ENCODE assay signal across 8 mouse cellular contexts in the genomic region with DNA sequence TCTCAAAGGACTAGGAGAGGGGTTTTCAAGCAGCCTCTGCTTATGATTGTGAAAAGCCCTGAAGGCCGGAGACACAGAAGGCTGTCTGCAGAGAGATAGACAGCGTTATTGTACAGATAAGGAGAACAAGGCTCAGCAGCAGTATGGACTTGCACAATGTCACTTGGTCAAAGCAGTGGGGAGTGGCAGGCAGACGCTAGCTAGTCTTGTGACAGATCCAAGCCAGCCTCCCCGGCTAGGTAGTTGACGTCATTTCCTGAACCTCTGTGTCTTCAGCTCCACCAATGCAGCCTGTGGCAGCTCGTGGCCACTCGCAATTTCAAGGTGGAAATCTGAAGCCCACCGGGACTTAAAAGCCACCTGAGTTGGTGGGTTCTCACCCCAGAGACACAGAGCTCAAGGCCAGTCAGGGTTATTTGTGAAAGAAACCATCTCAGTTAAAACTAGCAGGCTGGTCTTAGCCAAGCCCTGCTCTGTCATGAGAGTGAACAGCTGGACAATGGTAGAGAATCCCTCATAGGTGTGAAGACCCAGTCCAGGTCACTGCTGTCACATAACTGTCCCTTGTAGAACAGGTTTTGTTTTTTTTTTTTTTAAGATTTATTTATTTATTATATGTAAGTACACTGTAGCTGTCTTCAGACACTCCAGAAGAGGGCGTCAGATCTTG. TPM values are rescaled to one million over a fixed set of nuclear protein-coding genes. Genes with fewer than 3 reads are reported as not detected.
DNase-seq lines count a peak whose midpoint lies in the region; ATAC-seq and TF ChIP-seq lines count a peak whose summit lies in the region.

No protein-coding gene starts in this region.

- intact Hi-C loops in left cerebral cortex, postnatal 4 days (cut with DNase I), result no loop called here

- H3K27ac ChIP-seq in MEL (ENCODE audit: control insufficient read depth, low read depth, low read length), result peak overlapping the region; percentile 99

- no peak for ATAC-seq in cerebellum, adult (ENCODE audit: insufficient number of reproducible peaks, low FRiP score, low TSS enrichment)

- TF ChIP-seq CTCF in MEL (IDR thresholded peaks at IDR 0.05 in 2 of 3, conservative IDR thresholded peaks at IDR 0.05 in 1 of 3; ENCODE audit: control insufficient read depth in 1 of 3, insufficient read depth in 1 of 3, low read depth in 2 of 3, low read length in 3 of 3, poor library complexity in 1 of 3, severe bottlenecking in 1 of 3), result peak in 1 of 3 experiments; percentile 8; a peak in 1 of 6 replicates

- peaks cover 5% of the 10 kb centered on the region for H3K79me2 ChIP-seq in MEL (ENCODE audit: control insufficient read depth, insufficient read depth, low read length, poor library complexity)

- TF ChIP-seq RAD21 in MEL (IDR thresholded peaks at IDR 0.05; ENCODE audit: low read depth, low read length), result no peak

- no peaks in the 10 kb centered on the region for H3K9me3 ChIP-seq in MEL (replicated peaks; ENCODE audit: insufficient read depth, low read length)

- H3K4me1 ChIP-seq in MEL (ENCODE audit: control insufficient read depth in 1 of 2, insufficient read depth in 2 of 2, low read length in 2 of 2), result peaks cover 19 to 38% of the 10 kb centered on the region in 2 experiments

- H3K27me3 ChIP-seq in MEL (ENCODE audit: control insufficient read depth in 1 of 2, insufficient read depth in 2 of 2, low read length in 2 of 2), result no peaks in the 10 kb centered on the region

- peak; percentile 51 to 76 for TF ChIP-seq POLR2A in MEL (IDR thresholded peaks at IDR 0.05; ENCODE audit: control insufficient read depth in 1 of 2, insufficient read depth in 1 of 2, low read depth in 1 of 2, low read length in 2 of 2, poor library complexity in 1 of 2)

- peak; percentile 84 to 89 for TF ChIP-seq EP300 in MEL (IDR thresholded peaks at IDR 0.05; ENCODE audit: low read depth in 1 of 2, low read length in 2 of 2)

- peak; percentile 89 for DNase-seq in CD4-positive helper T cell, adult 2 months (ENCODE audit: low read depth, low spot score)
- DNase-seq in MEL (ENCODE audit: low read depth, low spot score), result peak; percentile 97
- DNase-seq in induced T-regulatory cell, adult 2 months (ENCODE audit: low read depth), result peak; percentile 91
- peak; percentile 90 for DNase-seq in naive thymus-derived CD4-positive, alpha-beta T cell, adult 2 months (ENCODE audit: low read depth)
- no peak for DNase-seq in left cerebral cortex, postnatal 4 days
- no peak for DNase-seq in ovary, adult 18-20 months (ENCODE audit: low spot score)
- no peak for DNase-seq in left cerebral cortex, adult 9 months (ENCODE audit: low spot score in 2 of 2)

- H3K4me3 ChIP-seq in MEL (ENCODE audit: control insufficient read depth in 1 of 2, insufficient read depth in 1 of 2, low read depth in 2 of 2, low read length in 2 of 2), result peak overlapping the region; percentile 37 to 44

- peak overlapping the region; percentile 77 for H3K9ac ChIP-seq in MEL (ENCODE audit: control insufficient read depth, low read depth, low read length, poor library complexity, severe bottlenecking)

- peaks cover 0 to 24% of the 10 kb centered on the region in 2 experiments; a peak in 2 of 4 replicates for H3K36me3 ChIP-seq in MEL (ENCODE audit: control insufficient read depth in 1 of 2, insufficient read depth in 2 of 2, low read length in 2 of 2)

TF ChIP-seq in MEL, 35 proteins besides CTCF, POLR2A, EP300 and RAD21:
- no peak for TF ChIP-seq ZKSCAN1 (IDR thresholded peaks at IDR 0.05; ENCODE audit: low read depth, low read length)
- TF ChIP-seq GABPA (IDR thresholded peaks at IDR 0.05; ENCODE audit: low read depth, low read length), result no peak
- TF ChIP-seq NELFE (IDR thresholded peaks at IDR 0.05; ENCODE audit: low read depth, low read length), result peak; percentile 70; the same call in 1 of the 2 replicates
- no peak for TF ChIP-seq POLR2AphosphoS5 (IDR thresholded peaks at IDR 0.05; ENCODE audit: borderline replicate concordance, low read depth, low read length)
- TF ChIP-seq JUND (IDR thresholded peaks at IDR 0.05; ENCODE audit: low read depth, low read length), result no peak
- peak; percentile 95 for TF ChIP-seq SIN3A (IDR thresholded peaks at IDR 0.05; ENCODE audit: low read length)
- peak; percentile 66 for TF ChIP-seq USF1 (IDR thresholded peaks at IDR 0.05; ENCODE audit: low read depth, low read length)
- TF ChIP-seq UBTF (IDR thresholded peaks at IDR 0.05; ENCODE audit: borderline replicate concordance, insufficient read depth, low read depth, low read length), result no peak
- peak; percentile 72 for TF ChIP-seq RCOR1 (IDR thresholded peaks at IDR 0.05; ENCODE audit: low read depth, low read length)
- no peak for TF ChIP-seq NRF1 (IDR thresholded peaks at IDR 0.05; ENCODE audit: insufficient read depth, low read depth, low read length, poor library complexity, severe bottlenecking)
- no peak for TF ChIP-seq E2F4 (IDR thresholded peaks at IDR 0.05; ENCODE audit: borderline replicate concordance, low read depth, low read length)
- peak; percentile 94 for TF ChIP-seq GATA1 (IDR thresholded peaks at IDR 0.05; ENCODE audit: low read depth, low read length)
- TF ChIP-seq SMC3 (IDR thresholded peaks at IDR 0.05; ENCODE audit: low read depth, low read length), result no peak
- TF ChIP-seq ELF1 (IDR thresholded peaks at IDR 0.05; ENCODE audit: low read depth, low read length), result no peak
- TF ChIP-seq MXI1 (IDR thresholded peaks at IDR 0.05; ENCODE audit: low read depth, low read length), result peak; percentile 82; the same call in 1 of the 2 replicates
- no peak for TF ChIP-seq HCFC1 (IDR thresholded peaks at IDR 0.05; ENCODE audit: low read depth, low read length)
- no peak for TF ChIP-seq MAFK (IDR thresholded peaks at IDR 0.05; ENCODE audit: borderline replicate concordance, low read depth, low read length)
- TF ChIP-seq POLR2AphosphoS2 (IDR thresholded peaks at IDR 0.05; ENCODE audit: low read length), result peak; percentile 78; the same call in 1 of the 2 replicates
- peak; percentile 53; the same call in 1 of the 2 replicates for TF ChIP-seq CHD1 (IDR thresholded peaks at IDR 0.05; ENCODE audit: low read depth, low read length)
- TF ChIP-seq TBP (IDR thresholded peaks at IDR 0.05; ENCODE audit: low read depth, low read length), result peak; percentile 76
- peak; percentile 74 for TF ChIP-seq MAX (IDR thresholded peaks at IDR 0.05; ENCODE audit: low read length)
- TF ChIP-seq TCF12 (IDR thresholded peaks at IDR 0.05; ENCODE audit: low read depth, low read length), result peak; percentile 89
- TF ChIP-seq USF2 (IDR thresholded peaks at IDR 0.05; ENCODE audit: borderline replicate concordance in 1 of 2, insufficient read depth in 1 of 2, low read depth in 1 of 2, low read length in 2 of 2), result no peak
- 0 out of 2 replicates have a peak, but pooled peaks have one; percentile 19 for TF ChIP-seq ZNF384 (IDR thresholded peaks at IDR 0.05; ENCODE audit: low read depth, low read length)
- no peak for TF ChIP-seq MEF2A (IDR thresholded peaks at IDR 0.05; ENCODE audit: extremely low read depth, insufficient replicate concordance, low read depth, low read length, poor library complexity, severe bottlenecking)
- TF ChIP-seq MYB (IDR thresholded peaks at IDR 0.05; ENCODE audit: low read depth, low read length), result no peak
- 0 out of 2 replicates have a peak, but pooled peaks have one; percentile 55 for TF ChIP-seq MYC (IDR thresholded peaks at IDR 0.05; ENCODE audit: low read depth, low read length)
- peak; percentile 81; the same call in 1 of the 2 replicates for TF ChIP-seq ZMIZ1 (IDR thresholded peaks at IDR 0.05; ENCODE audit: low read depth, low read length)
- TF ChIP-seq KAT2A (conservative IDR thresholded peaks at IDR 0.05; ENCODE audit: low read depth, low read length), result no peak
- TF ChIP-seq BHLHE40 (IDR thresholded peaks at IDR 0.05; ENCODE audit: borderline replicate concordance, low read depth, low read length), result peak; percentile 58; the same call in 1 of the 2 replicates
- peak; percentile 86 for TF ChIP-seq TAL1 (IDR thresholded peaks at IDR 0.05; ENCODE audit: low read length)
- TF ChIP-seq MAZ (IDR thresholded peaks at IDR 0.05; ENCODE audit: low read depth, low read length), result peak; percentile 58
- TF ChIP-seq ZC3H11A (IDR thresholded peaks at IDR 0.05; ENCODE audit: low read depth, low read length), result no peak
- TF ChIP-seq ETS1 (IDR thresholded peaks at IDR 0.05; ENCODE audit: low read depth, low read length), result peak; percentile 93
- TF ChIP-seq CHD2 (IDR thresholded peaks at IDR 0.05; ENCODE audit: low read length), result no peak

RNA-seq across cellular contexts. Expression of a gene that starts 3.3 kb away (rescaled TPM):
- total RNA-seq in MEL (2012; rRNA removed), result 9.8 and 10.2 TPM in 2 replicates
- 1 to 10 TPM in 1 of 2 experiments, not detected in 1; 6.8 TPM for polyA plus RNA-seq in MEL (2012; ENCODE audit: insufficient read depth in 1 of 2, insufficient read length in 2 of 2, low read depth in 1 of 2, low replicate concordance in 2 of 2, missing spikeins in 1 of 2)
- under 1 TPM; 0.12 to 0.16 TPM for total RNA-seq in left cerebral cortex, postnatal 4 days (2021)

RNA-seq across cellular contexts. Expression of a gene that starts 22.0 kb away (rescaled TPM):
- total RNA-seq in MEL (2012; rRNA removed), result 26.8 and 33.7 TPM in 2 replicates
- polyA plus RNA-seq in MEL (2012; ENCODE audit: insufficient read depth in 1 of 2, insufficient read length in 2 of 2, low read depth in 1 of 2, low replicate concordance in 2 of 2, missing spikeins in 1 of 2), result 10 to 100 TPM in 1 of 2 experiments, not detected in 1; 48.6 TPM
- 10 to 100 TPM; 44.2 to 46.8 TPM for total RNA-seq in left cerebral cortex, postnatal 4 days (2021)

RNA-seq across cellular contexts. Expression of a gene that starts 24.9 kb away (rescaled TPM):
- 49.8 and 50.7 TPM in 2 replicates for total RNA-seq in MEL (2012; rRNA removed)
- 10 to 100 TPM; 48.0 to 76.3 TPM for polyA plus RNA-seq in MEL (2012; ENCODE audit: insufficient read depth in 1 of 2, insufficient read length in 2 of 2, low read depth in 1 of 2, low replicate concordance in 2 of 2, missing spikeins in 1 of 2)
- 10 to 100 TPM; 41.1 to 45.2 TPM for total RNA-seq in left cerebral cortex, postnatal 4 days (2021)

RNA-seq across cellular contexts. Expression of a gene that starts 43.0 kb away (rescaled TPM):
- 129 and 142 TPM in 2 replicates for total RNA-seq in MEL (2012; rRNA removed)
- polyA plus RNA-seq in MEL (2012; ENCODE audit: insufficient read depth in 1 of 2, insufficient read length in 2 of 2, low read depth in 1 of 2, low replicate concordance in 2 of 2, missing spikeins in 1 of 2), result 100 to 1,000 TPM; 222 to 361 TPM
- 100 to 1,000 TPM; 103 to 120 TPM for total RNA-seq in left cerebral cortex, postnatal 4 days (2021)

RNA-seq across cellular contexts. Expression of a gene that starts 47.7 kb away (rescaled TPM):
- total RNA-seq in MEL (2012; rRNA removed), result 48.5 and 48.7 TPM in 2 replicates
- 10 to 100 TPM in 1 of 2 experiments, not detected in 1; 66.5 TPM for polyA plus RNA-seq in MEL (2012; ENCODE audit: insufficient read depth in 1 of 2, insufficient read length in 2 of 2, low read depth in 1 of 2, low replicate concordance in 2 of 2, missing spikeins in 1 of 2)
- total RNA-seq in left cerebral cortex, postnatal 4 days (2021), result 10 to 100 TPM; 30.2 to 33.9 TPM

Comparison
In these comparisons a context has a peak if more than half of its experiments do, and no peak if none do; other contexts are left out.
1. DNase-seq: peak in CD4-positive helper T cell, adult 2 months (single experiment), MEL (single experiment), induced T-regulatory cell, adult 2 months (single experiment) and naive thymus-derived CD4-positive, alpha-beta T cell, adult 2 months (single experiment); none in left cerebral cortex, postnatal 4 days (single experiment), ovary, adult 18-20 months (single experiment) and left cerebral cortex, adult 9 months (0 of 2).